Mouse (Mus musculus): ENCODE results near the gene Tmc2. TPM values are rescaled to one million over a fixed set of nuclear protein-coding genes. Genes with fewer than 3 reads are reported as not detected.
A peak's percentile ranks its signal among the peaks of the same experiment; 100 is the strongest.

The Tmc2 gene
- polyA plus RNA-seq, 1 experiment from 2014 or later, result not detected

DNA sequence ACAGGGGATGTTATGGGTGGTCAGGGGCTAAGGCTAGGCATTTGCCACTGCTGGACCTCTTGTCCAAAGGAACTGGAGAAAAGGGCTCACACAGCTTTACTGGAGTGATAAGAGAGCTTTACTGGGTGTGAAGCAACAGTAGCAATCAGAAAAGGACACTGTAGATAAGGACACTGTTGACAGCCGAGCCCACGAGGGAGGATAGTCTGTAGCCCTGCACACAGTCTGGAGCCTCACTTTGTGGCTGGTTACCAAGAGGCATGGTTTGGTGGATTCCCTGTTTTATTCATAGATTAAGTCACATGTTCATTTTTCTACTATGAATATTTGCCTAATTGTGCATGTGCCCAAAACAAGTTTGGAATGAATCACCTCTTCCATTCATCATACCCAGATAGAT, 67.4 kb downstream of the Tmc2 start:
- DNase-seq (ENCODE audit: low spot score), result no peak
- WGBS, result 81% methylated on average over 2 of the region's 2 CpGs
- no peak overlapping the region for H3K27ac ChIP-seq
- no peaks in the 10 kb centered on the region for H3K36me3 ChIP-seq
- no peaks in the 10 kb centered on the region for H3K4me1 ChIP-seq
- H3K4me3 ChIP-seq, result no peak overlapping the region
- H3K9me3 ChIP-seq (replicated peaks), result no peaks in the 10 kb centered on the region
- H3K27me3 ChIP-seq (ENCODE audit: low read depth, poor library complexity, severe bottlenecking), result 0 out of 2 replicates have a peak, but pooled peaks cover 3% of the 10 kb centered on the region

GRCm38 (mm10) chr2:130265520-130265919, 70.5 kb downstream of the Tmc2 start:
- Histone ChIP-seq H3K4me3 (no peak overlapping the region), H3K36me3 (no peaks in the 10 kb centered on the region), H3K27ac (no peak overlapping the region), H3K27me3 (ENCODE audit: low read depth, poor library complexity, severe bottlenecking) (0 out of 2 replicates have a peak, but pooled peaks cover 3% of the 10 kb centered on the region), H3K4me1 (no peaks in the 10 kb centered on the region), H3K9me3 (replicated peaks) (no peaks in the 10 kb centered on the region)
- 86% methylated on average over 1 of the region's 1 CpGs for WGBS
- DNase-seq (ENCODE audit: low spot score), result no peak

DNA sequence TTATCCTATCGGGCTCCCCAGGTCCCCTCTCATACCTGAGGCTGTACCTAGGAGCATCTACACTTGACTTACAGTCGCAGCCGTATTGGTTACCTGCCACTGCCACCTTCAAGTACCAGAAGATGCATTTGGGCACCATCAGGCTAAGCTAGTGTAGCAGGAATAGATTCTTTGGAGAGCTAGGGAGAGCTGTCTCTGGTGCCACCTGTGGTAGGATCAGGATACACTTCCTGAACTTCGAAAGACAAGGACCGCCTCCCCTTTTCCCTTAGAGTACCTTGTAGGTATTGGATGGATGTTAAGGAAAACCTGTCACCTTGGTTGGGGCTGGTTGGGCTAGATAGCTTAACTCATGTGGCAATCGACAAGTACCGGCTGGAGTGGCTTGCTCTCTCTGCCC, 73.1 kb downstream of the Tmc2 start:
- 63% methylated on average over 7 of the region's 7 CpGs for WGBS
- Histone ChIP-seq H3K9me3 (replicated peaks) (no peaks in the 10 kb centered on the region), H3K4me1 (0 out of 2 replicates have a peak, but pooled peaks cover 1% of the 10 kb centered on the region), H3K4me3 (no peak overlapping the region), H3K27ac (no peak overlapping the region), H3K36me3 (no peaks in the 10 kb centered on the region), H3K27me3 (ENCODE audit: low read depth, poor library complexity, severe bottlenecking) (0 out of 2 replicates have a peak, but pooled peaks cover 3% of the 10 kb centered on the region)
- no peak for DNase-seq (ENCODE audit: low spot score)

GRCm38 (mm10) chr2:130273732-130274131, 78.7 kb downstream of the Tmc2 start:
- H3K27me3 ChIP-seq (ENCODE audit: low read depth, poor library complexity, severe bottlenecking), result no peaks in the 10 kb centered on the region
- H3K4me1 ChIP-seq, result peaks cover 26% of the 10 kb centered on the region
- WGBS, result 2% methylated on average over 14 of the region's 14 CpGs
- H3K36me3 ChIP-seq, result peaks cover 40% of the 10 kb centered on the region
- DNase-seq (ENCODE audit: low spot score), result no peak
- H3K4me3 ChIP-seq, result peak overlapping the region; percentile 91
- H3K27ac ChIP-seq, result peak overlapping the region; percentile 96
- no peaks in the 10 kb centered on the region for H3K9me3 ChIP-seq (replicated peaks)

- H3K27me3 ChIP-seq (ENCODE audit: low read depth, poor library complexity, severe bottlenecking), result no peaks in the 10 kb centered on the region
- peaks cover 43% of the 10 kb centered on the region for H3K36me3 ChIP-seq
- H3K9me3 ChIP-seq (replicated peaks), result no peaks in the 10 kb centered on the region
- peak; percentile 100 for DNase-seq (ENCODE audit: low spot score)
- under 1% methylated on average over 68 of the region's 68 CpGs for WGBS
- peak within 1 kb of the TSS; percentile 96 for H3K27ac ChIP-seq
- H3K4me1 ChIP-seq, result peaks cover 26% of the 10 kb centered on the region
- peak within 1 kb of the TSS; percentile 91 for H3K4me3 ChIP-seq
Observed at GRCm38 (mm10) chr2:130274149-130274861, 79.3 kb downstream of the Tmc2 start, which contains the start of gene Nop56. Gene Nop56, plus strand, starts transcription at chr2:130274430.

- H3K4me3 ChIP-seq, result peak overlapping the region; percentile 91
- H3K4me1 ChIP-seq, result peaks cover 26% of the 10 kb centered on the region
- no peak for DNase-seq (ENCODE audit: low spot score)
- WGBS, result 1% methylated on average over 10 of the region's 10 CpGs
- peaks cover 49% of the 10 kb centered on the region for H3K36me3 ChIP-seq
- no peaks in the 10 kb centered on the region for H3K9me3 ChIP-seq (replicated peaks)
- H3K27me3 ChIP-seq (ENCODE audit: low read depth, poor library complexity, severe bottlenecking), result no peaks in the 10 kb centered on the region
- H3K27ac ChIP-seq, result peak overlapping the region; percentile 96
Observed at GRCm38 (mm10) chr2:130274862-130275261, 79.9 kb downstream of the Tmc2 start.

GRCm38 (mm10) chr2:130275649-130276048, 80.7 kb downstream of the Tmc2 start:
- no peaks in the 10 kb centered on the region for H3K9me3 ChIP-seq (replicated peaks)
- peak; percentile 81 for DNase-seq (ENCODE audit: low spot score)
- no peaks in the 10 kb centered on the region for H3K27me3 ChIP-seq (ENCODE audit: low read depth, poor library complexity, severe bottlenecking)
- H3K4me3 ChIP-seq, result peak overlapping the region; percentile 91
- peaks cover 26% of the 10 kb centered on the region for H3K4me1 ChIP-seq
- WGBS, result 48% methylated on average over 6 of the region's 6 CpGs
- H3K36me3 ChIP-seq, result peaks cover 57% of the 10 kb centered on the region
- H3K27ac ChIP-seq, result no peak overlapping the region

- H3K27ac ChIP-seq, result no peak overlapping the region
- H3K27me3 ChIP-seq (ENCODE audit: low read depth, poor library complexity, severe bottlenecking), result no peaks in the 10 kb centered on the region
- H3K4me3 ChIP-seq, result no peak overlapping the region
- DNase-seq (ENCODE audit: low spot score), result no peak
- H3K36me3 ChIP-seq, result peaks cover 74% of the 10 kb centered on the region
- H3K4me1 ChIP-seq, result peaks cover 30% of the 10 kb centered on the region
- no peaks in the 10 kb centered on the region for H3K9me3 ChIP-seq (replicated peaks)
- WGBS, result 39% methylated on average over 8 of the region's 8 CpGs
Observed at GRCm38 (mm10) chr2:130279600-130280091, 84.7 kb downstream of the Tmc2 start.

GRCm38 (mm10) chr2:130280224-130280623, 85.2 kb downstream of the Tmc2 start:
- 73% methylated on average over 7 of the region's 7 CpGs for WGBS
- Histone ChIP-seq H3K27ac (no peak overlapping the region), H3K4me1 (peaks cover 34% of the 10 kb centered on the region), H3K4me3 (no peak overlapping the region), H3K9me3 (replicated peaks) (no peaks in the 10 kb centered on the region), H3K27me3 (ENCODE audit: low read depth, poor library complexity, severe bottlenecking) (no peaks in the 10 kb centered on the region), H3K36me3 (peaks cover 70% of the 10 kb centered on the region)
- no peak for DNase-seq (ENCODE audit: low spot score)

GRCm38 (mm10) chr2:130280818-130281217, 85.8 kb downstream of the Tmc2 start:
- Histone ChIP-seq H3K9me3 (replicated peaks) (no peaks in the 10 kb centered on the region), H3K27ac (no peak overlapping the region), H3K4me1 (peaks cover 30% of the 10 kb centered on the region), H3K27me3 (ENCODE audit: low read depth, poor library complexity, severe bottlenecking) (no peaks in the 10 kb centered on the region), H3K4me3 (no peak overlapping the region), H3K36me3 (peaks cover 64% of the 10 kb centered on the region)
- 82% methylated on average over 4 of the region's 4 CpGs for WGBS
- no peak for DNase-seq (ENCODE audit: low spot score)

GRCm38 (mm10) chr2:130283854-130284654, 89.1 kb downstream of the Tmc2 start, which contains the start of gene Idh3b:
Gene Idh3b, minus strand, starts transcription at chr2:130284547.
- under 1% methylated on average over 51 of the region's 51 CpGs for WGBS

DNA sequence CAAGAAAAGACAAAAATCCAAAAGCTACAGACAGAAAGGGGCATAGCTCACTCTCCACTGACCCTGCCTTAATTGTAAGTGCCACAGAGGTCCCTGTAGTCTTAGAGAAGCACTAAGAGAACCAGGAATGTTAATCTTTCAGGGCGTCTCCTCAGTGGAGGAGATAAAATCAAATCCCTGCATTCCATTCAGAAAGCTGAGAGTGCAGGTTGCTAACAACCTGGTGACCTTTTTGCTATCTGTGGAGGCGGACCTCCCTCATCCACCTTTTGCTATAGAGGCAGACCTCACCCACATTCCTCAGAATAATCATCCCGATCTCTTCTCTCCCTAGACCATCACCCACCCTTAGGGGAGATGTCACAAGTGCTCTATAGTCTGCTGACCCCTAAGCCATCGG, 94.1 kb downstream of the Tmc2 start:
- H3K9me3 ChIP-seq (replicated peaks), result no peaks in the 10 kb centered on the region
- peaks cover 24% of the 10 kb centered on the region for H3K27me3 ChIP-seq (ENCODE audit: low read depth, poor library complexity, severe bottlenecking)
- no peaks in the 10 kb centered on the region for H3K36me3 ChIP-seq
- H3K4me3 ChIP-seq, result no peak overlapping the region
- no peak overlapping the region for H3K27ac ChIP-seq
- H3K4me1 ChIP-seq, result peaks cover 24% of the 10 kb centered on the region
- no peak for DNase-seq (ENCODE audit: low spot score)
- 68% methylated on average over 4 of the region's 4 CpGs for WGBS

More at GRCm38 (mm10) chr2:130283854-130284654, 89.1 kb downstream of the Tmc2 start, which contains the start of gene Idh3b:
- H3K27ac ChIP-seq, result peak within 1 kb of the TSS; percentile 86
- H3K4me3 ChIP-seq, result peak within 1 kb of the TSS; percentile 94
- H3K36me3 ChIP-seq, result peaks cover 33% of the 10 kb centered on the region
- peaks cover 16% of the 10 kb centered on the region for H3K4me1 ChIP-seq
- no peaks in the 10 kb centered on the region for H3K9me3 ChIP-seq (replicated peaks)
- H3K27me3 ChIP-seq (ENCODE audit: low read depth, poor library complexity, severe bottlenecking), result no peaks in the 10 kb centered on the region
- DNase-seq (ENCODE audit: low spot score), result peak; percentile 94

GRCm38 (mm10) chr2:130291434-130291833, 96.4 kb downstream of the Tmc2 start:
- Histone ChIP-seq H3K4me1 (peaks cover 40% of the 10 kb centered on the region), H3K27me3 (ENCODE audit: low read depth, poor library complexity, severe bottlenecking) (peaks cover 42% of the 10 kb centered on the region), H3K9me3 (replicated peaks) (no peaks in the 10 kb centered on the region), H3K36me3 (no peaks in the 10 kb centered on the region), H3K27ac (no peak overlapping the region), H3K4me3 (no peak overlapping the region)
- WGBS, result 14% methylated on average over 8 of the region's 8 CpGs
- DNase-seq (ENCODE audit: low spot score), result peak; percentile 52

All from limb, embryonic 10.5 days (tissue).